Mouse (Mus musculus) left cerebral cortex, postnatal 25 days (tissue): ENCODE results near the gene Polr2b. TPM values are rescaled to one million over a fixed set of nuclear protein-coding genes. Genes with fewer than 3 reads are reported as not detected.
A peak's percentile ranks its signal among the peaks of the same experiment; 100 is the strongest.

Experiments
- DNase-seq, 2 experiments: peaks; one replicate each; pipeline ENCODE4 v3.0.0; 2022; ENCODE audit warnings: low spot score in 2 of 2, mixed read lengths in 1 of 2
- intact Hi-C: fragments of 180-260 bp; cut with DNase I; formaldehyde crosslinking; loops from one replicate; pipeline ENCODE4 v1.15.1; 2025
- total RNA-seq, 2 experiments: library from RNA; stranded (reverse); gene quantifications; 2 replicates each; pipeline ENCODE4 v1.2.3; 2021

The Polr2b gene
- total RNA-seq, 2 experiments from 2014 or later: 43.3 to 44.9 TPM

- intact Hi-C loops: loop anchor here (5.0 kb wide), 1 partner anchor 49 kb away; the partner anchor contains the start of gene Igfbp7
- no peak for DNase-seq
Measured at GRCm38 (mm10) chr5:77358347-77358746, 48.4 kb downstream of the Polr2b start.

GRCm38 (mm10) chr5:77359971-77360370 is 50.0 kb downstream of the Polr2b start:
- DNase-seq: no peak
- intact Hi-C loops: loop anchor here (5.0 kb wide), 1 partner anchor 47 kb away; the partner anchor contains the start of gene Igfbp7

GRCm38 (mm10) chr5:77361006-77361405 is 51.1 kb downstream of the Polr2b start:
- no peak for DNase-seq
- intact Hi-C loops: no loop called here

GRCm38 (mm10) chr5:77362120-77362519 is 52.2 kb downstream of the Polr2b start:
- intact Hi-C loops: no loop called here
- no peak for DNase-seq

GRCm38 (mm10) chr5:77363650-77364049 is 53.7 kb downstream of the Polr2b start:
- intact Hi-C loops: no loop called here
- peak; percentile 28 to 82 for DNase-seq

GRCm38 (mm10) chr5:77364443-77365038 is 54.6 kb downstream of the Polr2b start:
- DNase-seq: no peak
- intact Hi-C loops: no loop called here

GRCm38 (mm10) chr5:77366313-77366712 is 56.4 kb downstream of the Polr2b start:
- DNase-seq: no peak
- intact Hi-C loops: no loop called here

GRCm38 (mm10) chr5:77367145-77367544 is 57.2 kb downstream of the Polr2b start:
- intact Hi-C loops: no loop called here
- no peak for DNase-seq

- DNase-seq: no peak
- intact Hi-C loops: no loop called here
Measured at GRCm38 (mm10) chr5:77367682-77368081, 57.7 kb downstream of the Polr2b start.

GRCm38 (mm10) chr5:77368194-77368593 is 58.2 kb downstream of the Polr2b start:
- no peak for DNase-seq
- intact Hi-C loops: no loop called here

- intact Hi-C loops: no loop called here
- DNase-seq: no peak
Measured at GRCm38 (mm10) chr5:77369394-77369793, 59.4 kb downstream of the Polr2b start.

GRCm38 (mm10) chr5:77370378-77370892 is 60.5 kb downstream of the Polr2b start:
- DNase-seq: no peak
- intact Hi-C loops: no loop called here

- intact Hi-C loops: no loop called here
- DNase-seq: no peak
Measured at GRCm38 (mm10) chr5:77372242-77372641, 62.3 kb downstream of the Polr2b start.

GRCm38 (mm10) chr5:77372778-77373177 is 62.8 kb downstream of the Polr2b start:
- intact Hi-C loops: no loop called here
- DNase-seq: no peak

- DNase-seq: peak in 1 of 2 experiments; percentile 59
- intact Hi-C loops: no loop called here
Measured at GRCm38 (mm10) chr5:77374945-77375344, 65.0 kb downstream of the Polr2b start.

- intact Hi-C loops: no loop called here
- no peak for DNase-seq
Measured at GRCm38 (mm10) chr5:77375546-77375945, 65.6 kb downstream of the Polr2b start.

- DNase-seq: peak in 1 of 2 experiments; percentile 35
- intact Hi-C loops: no loop called here
Measured at GRCm38 (mm10) chr5:77378027-77378426, 68.1 kb downstream of the Polr2b start.

GRCm38 (mm10) chr5:77379434-77380135 is 69.6 kb downstream of the Polr2b start:
- intact Hi-C loops: no loop called here
- no peak for DNase-seq

GRCm38 (mm10) chr5:77380321-77380901 is 70.5 kb downstream of the Polr2b start:
- no peak for DNase-seq
- intact Hi-C loops: no loop called here

GRCm38 (mm10) chr5:77381283-77381682 is 71.3 kb downstream of the Polr2b start:
- DNase-seq: no peak
- intact Hi-C loops: no loop called here

- DNase-seq: no peak
- intact Hi-C loops: no loop called here
Measured at GRCm38 (mm10) chr5:77381686-77382085, 71.7 kb downstream of the Polr2b start.
